Mouse (Mus musculus) hindlimb bud, embryonic 11.5 days (tissue): ENCODE data around the gene Slc50a1.

Source experiments
- DNase-seq: peaks from one replicate; pipeline ENCODE4 v3.0.0-alpha.2; 2012; ENCODE audit warnings: low read depth, low spot score; ENCODE audit errors: extremely low spot score

The Slc50a1 gene

GRCm38 (mm10) chr3:89270891-89271290 is 521 bp upstream of the Slc50a1 start:
- DNase-seq = no peak

- no peak for DNase-seq
These were observed 1.5 kb downstream of the Slc50a1 start for GRCm38 (mm10) chr3:89268916-89269315.

GRCm38 (mm10) chr3:89266439-89266893 is 3.9 kb downstream of the Slc50a1 start:
- no peak for DNase-seq

GRCm38 (mm10) chr3:89262417-89262816 is 8.0 kb downstream of the Slc50a1 start:
- DNase-seq = no peak

- no peak for DNase-seq
These were observed 10.2 kb downstream of the Slc50a1 start for GRCm38 (mm10) chr3:89260211-89260610.

GRCm38 (mm10) chr3:89259076-89259475 is 11.3 kb downstream of the Slc50a1 start, which contains the start of gene Dpm3:
TSS of gene Dpm3 (plus strand) at chr3:89259358.
- DNase-seq = no peak

GRCm38 (mm10) chr3:89256177-89256576 is 14.2 kb downstream of the Slc50a1 start:
- no peak for DNase-seq

GRCm38 (mm10) chr3:89254994-89255393 is 15.4 kb downstream of the Slc50a1 start:
- DNase-seq = no peak

GRCm38 (mm10) chr3:89251365-89251895 is 18.9 kb downstream of the Slc50a1 start:
- no peak for DNase-seq

- no peak for DNase-seq
These were observed 19.8 kb downstream of the Slc50a1 start for GRCm38 (mm10) chr3:89250435-89251040.

- DNase-seq = no peak
These were observed 22.9 kb downstream of the Slc50a1 start for GRCm38 (mm10) chr3:89247466-89247865.

- no peak for DNase-seq
These were observed 23.9 kb downstream of the Slc50a1 start, which contains the start of gene Trim46 for GRCm38 (mm10) chr3:89246261-89247100. TSS of gene Trim46 (minus strand) at chr3:89246309.

- no peak for DNase-seq
These were observed 24.6 kb downstream of the Slc50a1 start, which contains the start of gene Krtcap2 for GRCm38 (mm10) chr3:89245688-89246171. TSS of gene Krtcap2 (plus strand) at chr3:89245966.

GRCm38 (mm10) chr3:89244982-89245687 is 25.2 kb downstream of the Slc50a1 start:
- DNase-seq = no peak

- no peak for DNase-seq
These were observed 26.0 kb downstream of the Slc50a1 start for GRCm38 (mm10) chr3:89244158-89244981.

- no peak for DNase-seq
These were observed 26.8 kb downstream of the Slc50a1 start for GRCm38 (mm10) chr3:89243609-89244008.

- DNase-seq = no peak
These were observed 28.0 kb downstream of the Slc50a1 start for GRCm38 (mm10) chr3:89242331-89242895.

- DNase-seq = no peak
These were observed 31.9 kb downstream of the Slc50a1 start for GRCm38 (mm10) chr3:89238494-89238893.

GRCm38 (mm10) chr3:89237682-89238081 is 32.7 kb downstream of the Slc50a1 start:
- no peak for DNase-seq

GRCm38 (mm10) chr3:89236516-89236915 is 33.9 kb downstream of the Slc50a1 start:
- DNase-seq = no peak
